Comparison of ENCODE assay signal across 20 mouse cellular contexts in genomic region chr12:75486568-75487286, GRCm38 (mm10).
DNase-seq lines count a peak whose midpoint lies in the region; ATAC-seq and TF ChIP-seq lines count a peak whose summit lies in the region.
"Had no signal": no experiment of that assay in that cellular context is flagged by ENCODE, and none has a peak within 500 bp of the region (broad histone marks: within the 10 kb centered on the region; RNA-seq: fewer than 3 reads in every experiment).

No protein-coding gene starts in this region.

- TF ChIP-seq EP300 in stomach, postnatal 0 days (optimal IDR thresholded peaks at IDR 0.05): no peak

- no peak overlapping the region for H3K27ac ChIP-seq in heart, embryonic 12.5 days (ENCODE audit: poor library complexity, severe bottlenecking)
- peak overlapping the region; percentile 78 for H3K27ac ChIP-seq in liver, embryonic 16.5 days (ENCODE audit: low read length)
- no peak overlapping the region for H3K27ac ChIP-seq in liver, embryonic 11.5 days (ENCODE audit: low read depth, low read length)
- no peak overlapping the region for H3K27ac ChIP-seq in intestine, postnatal 0 days (ENCODE audit: low read depth, low read length)
- H3K27ac ChIP-seq in stomach, postnatal 0 days (replicated peaks): 0 out of 2 replicates have a peak overlapping the region, but pooled peaks have one; percentile 35
- H3K27ac ChIP-seq: embryonic facial prominence, embryonic 12.5 days; forebrain, embryonic 15.5 days; heart, adult 2 months had no signal

- DNase-seq in heart, adult 11 months: peak; percentile 69
- DNase-seq in liver, embryonic 11.5 days (ENCODE audit: low spot score): no peak
- DNase-seq in stomach, postnatal 0 days (ENCODE audit: low spot score): peak; percentile 26
- DNase-seq in heart, postnatal 36 days: no peak
- DNase-seq: adrenal gland, postnatal 14 days; B cell, adult 2 months; cerebellum, adult 11-12 months; cerebellum, adult 9-10 months; cerebellum, postnatal 25 days; gastrocnemius, postnatal 10 days; heart, adult 2 months had no signal

- H3K4me1 ChIP-seq in heart, embryonic 12.5 days (replicated peaks): peaks cover 5% of the 10 kb centered on the region; the same call in 1 of the 2 replicates
- peaks cover 12% of the 10 kb centered on the region for H3K4me1 ChIP-seq in liver, embryonic 16.5 days (ENCODE audit: control insufficient read depth, low read depth, low read length)
- H3K4me1 ChIP-seq in liver, embryonic 11.5 days (replicated peaks; ENCODE audit: control insufficient read depth, insufficient read depth, low read length): peaks cover 9% of the 10 kb centered on the region
- no peaks in the 10 kb centered on the region; the same call in 1 of the 2 replicates for H3K4me1 ChIP-seq in intestine, postnatal 0 days (replicated peaks; ENCODE audit: control insufficient read depth, insufficient read depth, low read length)
- H3K4me1 ChIP-seq in stomach, postnatal 0 days (replicated peaks; ENCODE audit: control insufficient read depth, insufficient read depth): no peaks in the 10 kb centered on the region
- H3K4me1 ChIP-seq: embryonic facial prominence, embryonic 12.5 days; forebrain, embryonic 15.5 days had no signal

- intact Hi-C loops in heart, postnatal 36 days (cut with DNase I): no loop called here

- no peaks in the 10 kb centered on the region for H3K9me3 ChIP-seq in heart, embryonic 12.5 days (replicated peaks)
- no peaks in the 10 kb centered on the region for H3K9me3 ChIP-seq in liver, embryonic 16.5 days (replicated peaks; ENCODE audit: control insufficient read depth, low read length)
- H3K9me3 ChIP-seq in liver, embryonic 11.5 days (ENCODE audit: control insufficient read depth, low read length): no peaks in the 10 kb centered on the region
- H3K9me3 ChIP-seq in intestine, postnatal 0 days (ENCODE audit: control insufficient read depth): no peaks in the 10 kb centered on the region
- no peaks in the 10 kb centered on the region for H3K9me3 ChIP-seq in stomach, postnatal 0 days (ENCODE audit: control insufficient read depth, low read length)
- H3K9me3 ChIP-seq: embryonic facial prominence, embryonic 12.5 days; forebrain, embryonic 15.5 days; G1E had no signal

- WGBS in heart, embryonic 12.5 days: 93% methylated on average over 3 of the region's 3 CpGs
- 79% methylated on average over 3 of the region's 3 CpGs for WGBS in liver, embryonic 16.5 days (ENCODE audit: insufficient replicate concordance)
- WGBS in liver, embryonic 11.5 days: 91% methylated on average over 3 of the region's 3 CpGs
- WGBS in intestine, postnatal 0 days: 84% methylated on average over 3 of the region's 3 CpGs
- WGBS in stomach, postnatal 0 days: 65% methylated on average over 3 of the region's 3 CpGs

- no peak overlapping the region for H3K4me2 ChIP-seq in heart, embryonic 12.5 days
- no peak overlapping the region for H3K4me2 ChIP-seq in liver, embryonic 16.5 days (ENCODE audit: low read depth, low read length)
- H3K4me2 ChIP-seq in liver, embryonic 11.5 days: no peak overlapping the region
- H3K4me2 ChIP-seq in intestine, postnatal 0 days (replicated peaks; ENCODE audit: low read depth): no peak overlapping the region
- H3K4me2 ChIP-seq in stomach, postnatal 0 days (replicated peaks; ENCODE audit: low read depth): no peak overlapping the region
- H3K4me2 ChIP-seq: embryonic facial prominence, embryonic 12.5 days; forebrain, embryonic 15.5 days; heart, embryonic 11.5 days had no signal

- H3K9ac ChIP-seq in heart, embryonic 12.5 days: no peak overlapping the region
- H3K9ac ChIP-seq in liver, embryonic 16.5 days (ENCODE audit: low read depth, low read length): no peak overlapping the region
- H3K9ac ChIP-seq in liver, embryonic 11.5 days (ENCODE audit: low read depth, low read length): no peak overlapping the region
- H3K9ac ChIP-seq in intestine, postnatal 0 days (ENCODE audit: low read depth, low read length): no peak overlapping the region
- H3K9ac ChIP-seq in stomach, postnatal 0 days (ENCODE audit: low read length): no peak overlapping the region
- H3K9ac ChIP-seq: embryonic facial prominence, embryonic 12.5 days; forebrain, embryonic 15.5 days had no signal

- H3K36me3 ChIP-seq in heart, embryonic 12.5 days: no peaks in the 10 kb centered on the region
- H3K36me3 ChIP-seq in liver, embryonic 16.5 days (ENCODE audit: control insufficient read depth, insufficient read depth): no peaks in the 10 kb centered on the region; the same call in 1 of the 2 replicates
- no peaks in the 10 kb centered on the region for H3K36me3 ChIP-seq in liver, embryonic 11.5 days (ENCODE audit: control insufficient read depth, insufficient read depth, low read length)
- H3K36me3 ChIP-seq in intestine, postnatal 0 days (ENCODE audit: control insufficient read depth, insufficient read depth): no peaks in the 10 kb centered on the region
- H3K36me3 ChIP-seq in stomach, postnatal 0 days (ENCODE audit: control insufficient read depth, insufficient read depth, low read length): no peaks in the 10 kb centered on the region
- H3K36me3 ChIP-seq: forebrain, embryonic 15.5 days had no signal

- H3K27me3 ChIP-seq in heart, embryonic 12.5 days (replicated peaks): no peaks in the 10 kb centered on the region
- no peaks in the 10 kb centered on the region for H3K27me3 ChIP-seq in liver, embryonic 16.5 days (ENCODE audit: control insufficient read depth, insufficient read depth, low read depth, low read length)
- H3K27me3 ChIP-seq in liver, embryonic 11.5 days (replicated peaks; ENCODE audit: control insufficient read depth, insufficient read depth, low read length): no peaks in the 10 kb centered on the region
- no peaks in the 10 kb centered on the region for H3K27me3 ChIP-seq in intestine, postnatal 0 days (replicated peaks; ENCODE audit: control insufficient read depth, insufficient read depth, low read length)
- no peaks in the 10 kb centered on the region for H3K27me3 ChIP-seq in stomach, postnatal 0 days (ENCODE audit: control insufficient read depth, insufficient read depth, low read length)
- H3K27me3 ChIP-seq: embryonic facial prominence, embryonic 12.5 days; forebrain, embryonic 15.5 days had no signal

- no peak for ATAC-seq in heart, embryonic 12.5 days (ENCODE audit: insufficient number of reproducible peaks, low FRiP score)
- ATAC-seq in liver, embryonic 16.5 days (ENCODE audit: low read depth): peak; percentile 65
- no peak for ATAC-seq in liver, embryonic 11.5 days (replicated peaks; ENCODE audit: low FRiP score)
- ATAC-seq in intestine, postnatal 0 days: 0 out of 2 replicates have a peak, but pooled peaks have one; percentile 41
- ATAC-seq in stomach, postnatal 0 days (ENCODE audit: low FRiP score, low TSS enrichment): peak; percentile 84
- no peak for ATAC-seq in frontal cortex, adult (ENCODE audit: low TSS enrichment)
- ATAC-seq: CD4-positive, CD25-positive, alpha-beta regulatory T cell, adult 4 months; forebrain, embryonic 15.5 days had no signal

- TF ChIP-seq CTCF in intestine, postnatal 0 days (IDR thresholded peaks at IDR 0.05; ENCODE audit: low read depth): no peak
- TF ChIP-seq CTCF in stomach, postnatal 0 days (IDR thresholded peaks at IDR 0.05; ENCODE audit: low read depth): no peak

- no peak overlapping the region for H3K4me3 ChIP-seq in heart, embryonic 12.5 days
- H3K4me3 ChIP-seq in liver, embryonic 16.5 days (ENCODE audit: low read depth, low read length): no peak overlapping the region
- H3K4me3 ChIP-seq in liver, embryonic 11.5 days (ENCODE audit: low read depth, low read length): no peak overlapping the region
- H3K4me3 ChIP-seq in intestine, postnatal 0 days (ENCODE audit: low read depth, low read length): no peak overlapping the region
- no peak overlapping the region for H3K4me3 ChIP-seq in stomach, postnatal 0 days (ENCODE audit: low read depth, low read length)
- H3K4me3 ChIP-seq: embryonic facial prominence, embryonic 12.5 days; forebrain, embryonic 15.5 days; heart, adult 2 months had no signal

Comparison
In these comparisons a context has a peak if more than half of its experiments do, and no peak if none do; other contexts are left out.
1. DNase-seq: peak in heart, adult 11 months (single experiment) and stomach, postnatal 0 days (single experiment); none in liver, embryonic 11.5 days (single experiment) and heart, postnatal 36 days (0 of 2).
2. ATAC-seq: peak in liver, embryonic 16.5 days (single experiment), intestine, postnatal 0 days (single experiment) and stomach, postnatal 0 days (single experiment); none in heart, embryonic 12.5 days (single experiment), liver, embryonic 11.5 days (single experiment) and frontal cortex, adult (single experiment).
3. H3K27ac ChIP-seq: peak in liver, embryonic 16.5 days (single experiment) and stomach, postnatal 0 days (single experiment); none in heart, embryonic 12.5 days (single experiment), liver, embryonic 11.5 days (single experiment) and intestine, postnatal 0 days (single experiment).